In the genomic region with DNA sequence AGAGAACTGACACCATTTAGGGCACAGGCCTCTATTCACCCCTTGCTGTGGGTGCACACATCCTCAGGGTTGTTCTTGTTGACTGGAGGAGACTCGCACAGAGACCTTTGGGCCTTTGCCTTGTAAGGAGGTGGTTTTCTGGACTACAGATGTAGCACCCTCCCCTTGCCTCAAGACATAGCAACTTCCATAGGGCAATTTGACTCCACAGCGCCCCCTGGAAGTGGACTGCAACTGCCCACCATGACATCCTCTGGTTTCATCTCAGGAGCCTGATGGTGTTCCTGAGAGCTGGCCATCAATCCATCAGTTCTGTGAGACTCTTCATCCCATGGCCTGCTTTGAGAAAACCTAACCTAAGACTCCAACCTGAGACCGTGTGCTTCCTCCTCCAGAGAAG, we compare ENCODE assay signal across 28 mouse cellular contexts.
"Had no signal": no experiment of that assay in that cellular context is flagged by ENCODE, and none has a peak within 500 bp of the region (broad histone marks: within the 10 kb centered on the region; RNA-seq: fewer than 3 reads in every experiment).

No protein-coding gene starts in this region.

- H3K4me2 ChIP-seq: embryonic facial prominence, embryonic 12.5 days; embryonic facial prominence, embryonic 13.5 days; embryonic facial prominence, embryonic 15.5 days; forebrain, embryonic 12.5 days; forebrain, embryonic 13.5 days; forebrain, embryonic 15.5 days had no signal

- H3K27ac ChIP-seq: embryonic facial prominence, embryonic 10.5 days; embryonic facial prominence, embryonic 12.5 days; embryonic facial prominence, embryonic 13.5 days; embryonic facial prominence, embryonic 15.5 days; forebrain, embryonic 10.5 days; forebrain, embryonic 12.5 days; forebrain, embryonic 13.5 days; forebrain, embryonic 15.5 days; gastrocnemius, adult 2 months had no signal

- H3K36me3 ChIP-seq: embryonic facial prominence, embryonic 10.5 days; embryonic facial prominence, embryonic 12.5 days; embryonic facial prominence, embryonic 13.5 days; embryonic facial prominence, embryonic 15.5 days; forebrain, embryonic 10.5 days; forebrain, embryonic 12.5 days; forebrain, embryonic 15.5 days had no signal

- H3K4me3 ChIP-seq: embryonic facial prominence, embryonic 10.5 days; embryonic facial prominence, embryonic 12.5 days; embryonic facial prominence, embryonic 13.5 days; embryonic facial prominence, embryonic 15.5 days; erythroblast, embryonic 14.5 days; forebrain, embryonic 10.5 days; forebrain, embryonic 12.5 days; forebrain, embryonic 13.5 days; forebrain, embryonic 15.5 days; gastrocnemius, adult 2 months had no signal

- H3K27me3 ChIP-seq: forebrain, embryonic 15.5 days had no signal

- H3K9ac ChIP-seq: embryonic facial prominence, embryonic 12.5 days; embryonic facial prominence, embryonic 13.5 days; embryonic facial prominence, embryonic 15.5 days; forebrain, embryonic 12.5 days; forebrain, embryonic 13.5 days; forebrain, embryonic 15.5 days; forebrain, postnatal 0 days had no signal

- DNase-seq: cerebellum, adult 18-20 months; cerebellum, adult 2 months; cerebellum, adult 8-10 months; cerebellum, adult 9-10 months; cerebellum, adult 9-11 months; cerebellum, postnatal 10 days; cerebellum, postnatal 14 days; cerebellum, postnatal 25 days; cerebellum, postnatal 36 days; embryo, embryonic 11 days; forebrain, postnatal 0 days; gastrocnemius, adult 2 months; gastrocnemius, postnatal 10 days; gastrocnemius, postnatal 14 days; gastrocnemius, postnatal 25 days; gastrocnemius, postnatal 36 days; heart, adult 18-20 months had no signal

- ATAC-seq: forebrain, embryonic 13.5 days; forebrain, embryonic 14.5 days; forebrain, embryonic 15.5 days; forebrain, embryonic 16.5 days; forebrain, postnatal 0 days had no signal

- H3K9me3 ChIP-seq: embryonic facial prominence, embryonic 10.5 days; embryonic facial prominence, embryonic 12.5 days; embryonic facial prominence, embryonic 13.5 days; embryonic facial prominence, embryonic 15.5 days; forebrain, embryonic 10.5 days; forebrain, embryonic 12.5 days; forebrain, embryonic 13.5 days; forebrain, embryonic 15.5 days had no signal
